Mouse (Mus musculus) stomach, embryonic 15.5 days (tissue): ENCODE results near the gene Sorbs2. TPM values are rescaled to one million over a fixed set of nuclear protein-coding genes. Genes with fewer than 3 reads are reported as not detected.

Experiments used
- ATAC-seq: fragments of 200-750 bp; cut with Nextera tagmentation; 2 replicates; pipeline ENCODE4 v1.8.0; 2017; ENCODE audit warnings: low read depth, moderate number of reproducible peaks, moderate TSS enrichment; ENCODE audit not compliant: insufficient read depth, low FRiP score
- H3K27ac ChIP-seq: fragments of 300-500 bp; sonication (generic); 2 replicates; pipeline ENCODE4 v1.5.1; 2015; ENCODE audit warnings: mild to moderate bottlenecking, inconsistent platforms
- H3K27me3 ChIP-seq: fragments of 300-500 bp; sonication (generic); replicated peaks from 2 replicates; pipeline ENCODE4 v1.6.1; 2015; ENCODE audit warnings: inconsistent platforms
- H3K36me3 ChIP-seq: fragments of 300-500 bp; sonication (generic); 2 replicates; pipeline ENCODE4 v1.6.1; 2015; ENCODE audit warnings: inconsistent platforms
- H3K4me1 ChIP-seq: fragments of 300-500 bp; sonication (generic); 2 replicates; pipeline ENCODE4 v1.6.1; 2015; ENCODE audit warnings: inconsistent platforms
- H3K4me2 ChIP-seq: fragments of 300-500 bp; sonication (generic); 2 replicates; pipeline ENCODE4 v1.6.1; 2015; ENCODE audit warnings: mild to moderate bottlenecking, inconsistent platforms
- H3K4me3 ChIP-seq: fragments of 300-500 bp; sonication (generic); replicated peaks from 2 replicates; pipeline ENCODE4 v1.5.1; 2015; ENCODE audit warnings: inconsistent platforms
- H3K9ac ChIP-seq: fragments of 300-500 bp; sonication (generic); 2 replicates; pipeline ENCODE4 v1.6.1; 2015; ENCODE audit warnings: inconsistent platforms
- H3K9me3 ChIP-seq: fragments of 300-500 bp; sonication (generic); 2 replicates; pipeline ENCODE4 v1.6.1; 2016; ENCODE audit warnings: inconsistent platforms
- WGBS: fragments of 180-500 bp; shearing (Covaris S2); methylation state at CpG from one replicate; pipeline ENCODE4 v1.1.7; 2015; 5-methylcytosine and 5-hydroxymethylcytosine counted together
- polyA plus RNA-seq: library from polyadenylated mRNA; unstranded; fragments of >200 nt; fragmentation: Nextera tagmentation; extraction: Ambion mirVana; gene quantifications from 2 replicates; pipeline ENCODE4 v1.2.1, GENCODE M21; 2015

Sorbs2 gene
- polyA plus RNA-seq, result 25.9 and 28.8 TPM in 2 replicates

- ATAC-seq, result no peak
- Histone ChIP-seq H3K27me3 (no peaks in the 10 kb centered on the region), H3K4me1 (no peaks in the 10 kb centered on the region), H3K9ac (0 out of 2 replicates have a peak within 1 kb of the TSS, but pooled peaks have one; percentile 2), H3K27ac (no peak within 1 kb of the TSS), H3K4me2 (peak within 1 kb of the TSS; percentile 41), H3K9me3 (no peaks in the 10 kb centered on the region), H3K4me3 (peak within 1 kb of the TSS; percentile 21; the same call in 1 of the 2 replicates), H3K36me3 (no peaks in the 10 kb centered on the region)
- WGBS, result 21% methylated on average over 16 of the region's 16 CpGs
These were observed at the start of gene Sorbs2 for GRCm38 (mm10) chr8:45507634-45508321. TSS of gene Sorbs2 (plus strand) at chr8:45507788.

GRCm38 (mm10) chr8:45457874-45458273 is 49.7 kb upstream of the Sorbs2 start:
- ATAC-seq, result no peak
- Histone ChIP-seq H3K9ac (no peak overlapping the region), H3K9me3 (no peaks in the 10 kb centered on the region), H3K27ac (no peak overlapping the region), H3K4me2 (no peak overlapping the region), H3K27me3 (no peaks in the 10 kb centered on the region), H3K4me3 (no peak overlapping the region), H3K4me1 (no peaks in the 10 kb centered on the region), H3K36me3 (no peaks in the 10 kb centered on the region)

- Histone ChIP-seq H3K4me3 (no peak overlapping the region), H3K27me3 (no peaks in the 10 kb centered on the region), H3K36me3 (no peaks in the 10 kb centered on the region), H3K4me1 (no peaks in the 10 kb centered on the region), H3K27ac (no peak overlapping the region), H3K9me3 (no peaks in the 10 kb centered on the region), H3K4me2 (no peak overlapping the region), H3K9ac (no peak overlapping the region)
- WGBS, result 84% methylated on average over 2 of the region's 2 CpGs
- no peak for ATAC-seq
These were observed 38.6 kb upstream of the Sorbs2 start for GRCm38 (mm10) chr8:45469006-45469405.

- Histone ChIP-seq H3K9me3 (no peaks in the 10 kb centered on the region), H3K27ac (no peak overlapping the region), H3K4me2 (no peak overlapping the region), H3K4me3 (no peak overlapping the region), H3K27me3 (no peaks in the 10 kb centered on the region), H3K4me1 (no peaks in the 10 kb centered on the region), H3K9ac (no peak overlapping the region), H3K36me3 (no peaks in the 10 kb centered on the region)
- WGBS, result 71% methylated on average over 8 of the region's 8 CpGs
- ATAC-seq, result no peak
These were observed 37.9 kb upstream of the Sorbs2 start for GRCm38 (mm10) chr8:45469507-45470178.

GRCm38 (mm10) chr8:45480886-45481285 is 26.7 kb upstream of the Sorbs2 start:
- Histone ChIP-seq H3K9me3 (no peaks in the 10 kb centered on the region), H3K9ac (no peak overlapping the region), H3K27ac (no peak overlapping the region), H3K4me1 (no peaks in the 10 kb centered on the region), H3K4me2 (no peak overlapping the region), H3K27me3 (no peaks in the 10 kb centered on the region), H3K4me3 (no peak overlapping the region), H3K36me3 (no peaks in the 10 kb centered on the region)
- WGBS, result 67% methylated on average over 4 of the region's 4 CpGs
- ATAC-seq, result no peak

GRCm38 (mm10) chr8:45486281-45486680 is 21.3 kb upstream of the Sorbs2 start:
- H3K27ac ChIP-seq, result no peak overlapping the region
- no peaks in the 10 kb centered on the region for H3K36me3 ChIP-seq
- no peaks in the 10 kb centered on the region for H3K9me3 ChIP-seq
- 70% methylated on average over 3 of the region's 3 CpGs for whole genome bisulfite sequencing
- ATAC-seq, result no peak
- H3K4me1 ChIP-seq, result no peaks in the 10 kb centered on the region
- no peak overlapping the region for H3K4me3 ChIP-seq
- no peak overlapping the region for H3K9ac ChIP-seq
- no peak overlapping the region for H3K4me2 ChIP-seq
- H3K27me3 ChIP-seq, result no peaks in the 10 kb centered on the region

- WGBS, result 86% methylated on average over 7 of the region's 7 CpGs
- no peak for ATAC-seq
These were observed 3.6 kb upstream of the Sorbs2 start for GRCm38 (mm10) chr8:45503971-45504370.

GRCm38 (mm10) chr8:45506376-45506775 is 1.2 kb upstream of the Sorbs2 start:
- H3K4me2 ChIP-seq, result no peak overlapping the region
- ATAC-seq, result no peak
- H3K9ac ChIP-seq, result no peak overlapping the region
- no peaks in the 10 kb centered on the region for H3K36me3 ChIP-seq
- WGBS, result 63% methylated on average over 4 of the region's 4 CpGs
- H3K9me3 ChIP-seq, result no peaks in the 10 kb centered on the region
- H3K27ac ChIP-seq, result no peak overlapping the region
- no peak overlapping the region for H3K4me3 ChIP-seq
- no peaks in the 10 kb centered on the region for H3K4me1 ChIP-seq
- H3K27me3 ChIP-seq, result no peaks in the 10 kb centered on the region

More at GRCm38 (mm10) chr8:45503971-45504370, 3.6 kb upstream of the Sorbs2 start:
- Histone ChIP-seq H3K27me3 (no peaks in the 10 kb centered on the region), H3K4me3 (no peak overlapping the region), H3K9ac (no peak overlapping the region), H3K4me2 (no peak overlapping the region), H3K9me3 (no peaks in the 10 kb centered on the region), H3K4me1 (no peaks in the 10 kb centered on the region), H3K36me3 (no peaks in the 10 kb centered on the region), H3K27ac (no peak overlapping the region)

- H3K27ac ChIP-seq, result no peak overlapping the region
- no peak for ATAC-seq
- no peaks in the 10 kb centered on the region for H3K4me1 ChIP-seq
- no peaks in the 10 kb centered on the region for H3K9me3 ChIP-seq
- H3K9ac ChIP-seq, result no peak overlapping the region
- H3K36me3 ChIP-seq, result no peaks in the 10 kb centered on the region
- peak overlapping the region; percentile 41 for H3K4me2 ChIP-seq
- H3K27me3 ChIP-seq, result no peaks in the 10 kb centered on the region
- WGBS, result 52% methylated on average over 8 of the region's 8 CpGs
- peak overlapping the region; percentile 21; the same call in 1 of the 2 replicates for H3K4me3 ChIP-seq
These were observed 333 bp upstream of the Sorbs2 start for GRCm38 (mm10) chr8:45507277-45507633.

GRCm38 (mm10) chr8:45508521-45509104 is 1.0 kb downstream of the Sorbs2 start:
- H3K27me3 ChIP-seq, result no peaks in the 10 kb centered on the region
- H3K27ac ChIP-seq, result no peak overlapping the region
- H3K9ac ChIP-seq, result no peak overlapping the region
- H3K4me2 ChIP-seq, result no peak overlapping the region
- WGBS, result 69% methylated on average over 7 of the region's 7 CpGs
- ATAC-seq, result no peak
- no peaks in the 10 kb centered on the region for H3K4me1 ChIP-seq
- no peak overlapping the region for H3K4me3 ChIP-seq
- no peaks in the 10 kb centered on the region for H3K36me3 ChIP-seq
- H3K9me3 ChIP-seq, result no peaks in the 10 kb centered on the region

GRCm38 (mm10) chr8:45512369-45512768 is 4.8 kb downstream of the Sorbs2 start:
- Histone ChIP-seq H3K4me2 (no peak overlapping the region), H3K4me1 (no peaks in the 10 kb centered on the region), H3K9ac (no peak overlapping the region), H3K36me3 (no peaks in the 10 kb centered on the region), H3K27ac (no peak overlapping the region), H3K9me3 (no peaks in the 10 kb centered on the region), H3K4me3 (no peak overlapping the region), H3K27me3 (no peaks in the 10 kb centered on the region)
- ATAC-seq, result no peak

GRCm38 (mm10) chr8:45521595-45521994 is 14.0 kb downstream of the Sorbs2 start:
- no peak overlapping the region for H3K9ac ChIP-seq
- H3K9me3 ChIP-seq, result no peaks in the 10 kb centered on the region
- 30% methylated on average over 6 of the region's 6 CpGs for WGBS
- H3K4me2 ChIP-seq, result no peak overlapping the region
- no peak overlapping the region for H3K27ac ChIP-seq
- H3K4me3 ChIP-seq, result no peak overlapping the region
- H3K27me3 ChIP-seq, result no peaks in the 10 kb centered on the region
- no peak for ATAC-seq
- no peaks in the 10 kb centered on the region for H3K36me3 ChIP-seq
- H3K4me1 ChIP-seq, result no peaks in the 10 kb centered on the region
